Mouse (Mus musculus) embryonic facial prominence, embryonic 11.5 days (tissue): ENCODE measurements around the gene Ston2. TPM values are rescaled to one million over a fixed set of nuclear protein-coding genes. Genes with fewer than 3 reads are reported as not detected.

Experiments
- ATAC-seq: fragments of 200-750 bp; cut with Nextera tagmentation; replicated peaks from 2 replicates; pipeline ENCODE4 v1.8.0; 2017; ENCODE audit warnings: low read depth; ENCODE audit not compliant: insufficient number of reproducible peaks, low FRiP score, low TSS enrichment
- DNase-seq: peaks from one replicate; pipeline ENCODE4 v3.0.0-alpha.2; 2015; ENCODE audit warnings: low spot score
- H3K27ac ChIP-seq: fragments of 300-500 bp; sonication (generic); replicated peaks from 2 replicates; pipeline ENCODE4 v1.5.1; 2014; ENCODE audit warnings: mild to moderate bottlenecking, low read depth, low read length, control low read depth
- H3K27me3 ChIP-seq: fragments of 300-500 bp; sonication (generic); 2 replicates; pipeline ENCODE4 v1.6.1; 2014; ENCODE audit warnings: mild to moderate bottlenecking, low read length, moderate library complexity, mixed read lengths; ENCODE audit not compliant: control insufficient read depth, insufficient read depth
- H3K36me3 ChIP-seq: fragments of 300-500 bp; sonication (generic); replicated peaks from 2 replicates; pipeline ENCODE4 v1.6.1; 2014; ENCODE audit warnings: low read depth, mild to moderate bottlenecking, low read length, moderate library complexity, mixed read lengths; ENCODE audit not compliant: control insufficient read depth, insufficient read depth
- H3K4me1 ChIP-seq: fragments of 300-500 bp; sonication (generic); 2 replicates; pipeline ENCODE4 v1.6.1; 2014; ENCODE audit warnings: low read length, mixed read lengths; ENCODE audit not compliant: control insufficient read depth, insufficient read depth
- H3K4me2 ChIP-seq: fragments of 300-500 bp; sonication (generic); 2 replicates; pipeline ENCODE4 v1.6.1; 2014; ENCODE audit warnings: low read depth, mild to moderate bottlenecking, control low read depth, low read length, moderate library complexity
- H3K4me3 ChIP-seq: fragments of 300-500 bp; sonication (generic); 2 replicates; pipeline ENCODE4 v1.5.1; 2014; ENCODE audit warnings: low read depth, low read length, control low read depth
- H3K9ac ChIP-seq: fragments of 300-500 bp; sonication (generic); replicated peaks from 2 replicates; pipeline ENCODE4 v1.6.1; 2014; ENCODE audit warnings: mild to moderate bottlenecking, control low read depth, low read length
- H3K9me3 ChIP-seq: fragments of 300-500 bp; sonication (generic); replicated peaks from 2 replicates; pipeline ENCODE4 v1.6.1; 2016; ENCODE audit warnings: mild to moderate bottlenecking, low read length, inconsistent platforms, mixed read lengths; ENCODE audit not compliant: control insufficient read depth
- WGBS: fragments of 180-500 bp; shearing (Covaris S2); extraction: QIAGEN DNeasy Blood & Tissue Kit; methylation state at CpG from one replicate; pipeline ENCODE4 v1.1.7; 2014; 5-methylcytosine and 5-hydroxymethylcytosine counted together
- polyA plus RNA-seq: library from polyadenylated mRNA; unstranded; fragments of >200 nt; fragmentation: Nextera tagmentation; extraction: Ambion mirVana; gene quantifications from 2 replicates; pipeline ENCODE4 v1.2.1, GENCODE M21; 2014

Ston2 gene
- polyA plus RNA-seq, 1 experiment from 2014 or later = 5.4 TPM

- ATAC-seq (peak; percentile 29; the same call in 1 of the 2 replicates), DNase-seq (peak; percentile 70)
- H3K9ac ChIP-seq = no peak overlapping the region
- peaks cover 5% of the 10 kb centered on the region; the same call in 1 of the 2 replicates for H3K4me1 ChIP-seq
- no peaks in the 10 kb centered on the region for H3K9me3 ChIP-seq
- no peaks in the 10 kb centered on the region for H3K27me3 ChIP-seq
- no peak overlapping the region for H3K4me2 ChIP-seq
- 25% methylated on average over 10 of the region's 10 CpGs for WGBS
- H3K27ac ChIP-seq = no peak overlapping the region
- no peak overlapping the region for H3K4me3 ChIP-seq
- H3K36me3 ChIP-seq = no peaks in the 10 kb centered on the region
Observed at GRCm38 (mm10) chr12:91786355-91786754, 1.8 kb downstream of the Ston2 start.

- 89% methylated on average over 5 of the region's 5 CpGs for WGBS
- Histone ChIP-seq H3K4me1 (peaks cover 4% of the 10 kb centered on the region; the same call in 1 of the 2 replicates), H3K4me3 (no peak overlapping the region), H3K36me3 (no peaks in the 10 kb centered on the region), H3K9ac (no peak overlapping the region), H3K27me3 (no peaks in the 10 kb centered on the region), H3K27ac (no peak overlapping the region), H3K9me3 (no peaks in the 10 kb centered on the region), H3K4me2 (no peak overlapping the region)
- DNase-seq = no peak
- ATAC-seq = no peak
Observed at GRCm38 (mm10) chr12:91781432-91781831, 6.8 kb downstream of the Ston2 start.

- 79% methylated on average over 3 of the region's 3 CpGs for WGBS
- DNase-seq (no peak), ATAC-seq (no peak)
- H3K36me3 ChIP-seq = no peaks in the 10 kb centered on the region
- H3K27ac ChIP-seq = no peak overlapping the region
- H3K4me1 ChIP-seq = no peaks in the 10 kb centered on the region
- H3K9ac ChIP-seq = no peak overlapping the region
- H3K27me3 ChIP-seq = no peaks in the 10 kb centered on the region
- no peak overlapping the region for H3K4me3 ChIP-seq
- no peak overlapping the region for H3K4me2 ChIP-seq
- no peaks in the 10 kb centered on the region for H3K9me3 ChIP-seq
Observed at GRCm38 (mm10) chr12:91780531-91780930, 7.7 kb downstream of the Ston2 start.

- Histone ChIP-seq H3K4me2 (peak overlapping the region; percentile 72), H3K4me3 (peak overlapping the region; percentile 62), H3K27me3 (no peaks in the 10 kb centered on the region), H3K27ac (no peak overlapping the region), H3K4me1 (no peaks in the 10 kb centered on the region), H3K36me3 (no peaks in the 10 kb centered on the region), H3K9ac (peak overlapping the region; percentile 64), H3K9me3 (no peaks in the 10 kb centered on the region)
- WGBS = 1% methylated on average over 35 of the region's 35 CpGs
- peak; percentile 89 for DNase-seq
- ATAC-seq = peak; percentile 91; the same call in 1 of the 2 replicates
Observed at GRCm38 (mm10) chr12:91779004-91779365, 9.2 kb downstream of the Ston2 start.

GRCm38 (mm10) chr12:91778211-91779003, 9.8 kb downstream of the Ston2 start:
- Histone ChIP-seq H3K36me3 (no peaks in the 10 kb centered on the region), H3K27me3 (no peaks in the 10 kb centered on the region), H3K4me3 (peak overlapping the region; percentile 62), H3K4me1 (no peaks in the 10 kb centered on the region), H3K27ac (no peak overlapping the region), H3K4me2 (peak overlapping the region; percentile 72), H3K9me3 (no peaks in the 10 kb centered on the region), H3K9ac (peak overlapping the region; percentile 64)
- ATAC-seq (peak; percentile 85), DNase-seq (peak; percentile 47)
- 1% methylated on average over 42 of the region's 51 CpGs for WGBS

- Histone ChIP-seq H3K4me2 (no peak overlapping the region), H3K9me3 (no peaks in the 10 kb centered on the region), H3K27me3 (no peaks in the 10 kb centered on the region), H3K4me1 (no peaks in the 10 kb centered on the region), H3K36me3 (no peaks in the 10 kb centered on the region), H3K4me3 (no peak overlapping the region), H3K9ac (no peak overlapping the region), H3K27ac (no peak overlapping the region)
- 79% methylated on average over 5 of the region's 5 CpGs for WGBS
- DNase-seq (no peak), ATAC-seq (no peak)
Observed at GRCm38 (mm10) chr12:91776342-91776741, 11.8 kb downstream of the Ston2 start.

GRCm38 (mm10) chr12:91774811-91775284, 13.3 kb downstream of the Ston2 start:
- Histone ChIP-seq H3K4me2 (no peak overlapping the region), H3K9ac (no peak overlapping the region), H3K4me3 (no peak overlapping the region), H3K9me3 (no peaks in the 10 kb centered on the region), H3K27ac (no peak overlapping the region), H3K36me3 (no peaks in the 10 kb centered on the region), H3K4me1 (no peaks in the 10 kb centered on the region), H3K27me3 (no peaks in the 10 kb centered on the region)
- no peak for ATAC-seq
- DNase-seq = no peak
- 67% methylated on average over 8 of the region's 8 CpGs for WGBS

GRCm38 (mm10) chr12:91768871-91769270, 19.3 kb downstream of the Ston2 start:
- no peaks in the 10 kb centered on the region for H3K9me3 ChIP-seq

More at GRCm38 (mm10) chr12:91768871-91769270, 19.3 kb downstream of the Ston2 start:
- H3K4me2 ChIP-seq = no peak overlapping the region
- no peak overlapping the region for H3K4me3 ChIP-seq
- DNase-seq (no peak), ATAC-seq (no peak)
- WGBS = 85% methylated on average over 2 of the region's 2 CpGs
- H3K4me1 ChIP-seq = no peaks in the 10 kb centered on the region; the same call in 1 of the 2 replicates
- H3K36me3 ChIP-seq = no peaks in the 10 kb centered on the region
- no peaks in the 10 kb centered on the region for H3K27me3 ChIP-seq
- H3K27ac ChIP-seq = no peak overlapping the region
- no peak overlapping the region for H3K9ac ChIP-seq
